Mouse (Mus musculus) megakaryocyte-erythroid progenitor cell, adult 5-6 weeks (primary cell): ENCODE measurements around the gene Ugt1a6a. TPM values are rescaled to one million over a fixed set of nuclear protein-coding genes. Genes with fewer than 3 reads are reported as not detected.
"Not testable (repeated sequence)": the region's sequence is repeated elsewhere in the genome, so short reads cannot be mapped to it uniquely, and the experiment has no call there.

Source experiments
- ATAC-seq: replicated peaks from 2 replicates; pipeline ENCODE4 v1.8.0; 2016; ENCODE audit warnings: mild to moderate bottlenecking, inconsistent platforms; ENCODE audit not compliant: severe bottlenecking, poor library complexity, low FRiP score, low TSS enrichment
- total RNA-seq, 2 experiments: library from RNA; stranded (forward) in 1 of 2; stranded (reverse) in 1 of 2; fragments of 200-1000, 215-1000 nt in 1 of 2; fragments of >200 nt in 1 of 2; fragmentation: Nextera tagmentation in 1 of 2; gene quantifications; 2 replicates each; pipeline ENCODE4 v1.2.3; 2014 to 2017

Ugt1a6a gene
- total RNA-seq, 2 experiments from 2014 or later = not detected

DNA sequence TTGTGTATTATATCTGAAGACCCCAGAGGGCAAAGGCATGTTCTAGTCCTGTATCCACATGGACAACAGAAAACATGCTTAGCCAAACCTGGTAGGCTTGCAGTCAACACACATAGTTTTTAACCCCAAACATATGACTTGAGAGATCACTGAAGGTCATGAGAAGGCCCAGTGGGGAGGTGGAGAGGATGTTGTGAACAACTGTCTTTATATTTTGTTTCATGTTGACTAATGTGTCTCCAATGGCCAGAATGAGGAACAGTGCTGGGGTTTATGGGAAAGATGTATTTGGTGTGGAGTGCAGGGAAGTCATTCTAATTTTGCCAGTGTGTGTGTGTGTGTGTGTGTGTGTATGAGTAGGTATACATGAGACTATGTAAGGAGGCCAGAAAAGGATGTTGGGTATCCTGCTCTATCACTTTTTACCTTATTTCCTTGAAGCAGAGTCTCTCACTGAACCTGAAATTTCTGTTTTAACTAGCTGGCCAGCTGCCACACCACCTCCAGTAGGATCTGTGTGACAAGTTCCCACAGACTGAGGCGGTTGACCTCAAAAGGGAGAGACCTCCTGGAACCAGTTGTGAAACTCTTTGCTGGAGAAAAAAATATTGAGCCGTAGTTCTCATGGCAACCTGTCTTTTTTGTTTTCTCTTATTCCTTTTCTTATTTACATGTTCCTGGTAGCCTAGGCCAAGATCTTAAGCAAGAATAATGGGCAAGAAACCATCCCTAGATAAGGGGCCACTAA lies 89.6 kb downstream of the Ugt1a6a start:
- ATAC-seq = no peak

DNA sequence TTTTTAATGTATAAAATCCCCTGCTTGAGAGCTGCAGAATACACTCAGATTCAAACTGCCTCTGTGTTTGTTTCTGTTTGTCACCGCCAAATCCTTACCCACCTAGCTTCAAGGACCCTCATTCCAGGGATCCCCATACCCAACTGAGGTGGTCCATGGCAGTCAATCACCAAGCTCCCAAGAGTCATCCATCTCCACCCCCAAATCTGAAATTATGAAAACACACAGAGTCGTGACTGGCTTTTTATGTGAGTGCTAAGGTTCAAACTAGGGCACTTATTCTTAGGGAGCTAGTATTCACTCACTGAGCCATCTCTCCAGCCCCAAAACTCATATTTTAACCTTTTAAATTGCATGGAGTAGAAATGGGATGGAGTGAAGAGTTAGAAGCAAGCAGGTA lies 90.7 kb downstream of the Ugt1a6a start:
- ATAC-seq = not testable (repeated sequence)

DNA sequence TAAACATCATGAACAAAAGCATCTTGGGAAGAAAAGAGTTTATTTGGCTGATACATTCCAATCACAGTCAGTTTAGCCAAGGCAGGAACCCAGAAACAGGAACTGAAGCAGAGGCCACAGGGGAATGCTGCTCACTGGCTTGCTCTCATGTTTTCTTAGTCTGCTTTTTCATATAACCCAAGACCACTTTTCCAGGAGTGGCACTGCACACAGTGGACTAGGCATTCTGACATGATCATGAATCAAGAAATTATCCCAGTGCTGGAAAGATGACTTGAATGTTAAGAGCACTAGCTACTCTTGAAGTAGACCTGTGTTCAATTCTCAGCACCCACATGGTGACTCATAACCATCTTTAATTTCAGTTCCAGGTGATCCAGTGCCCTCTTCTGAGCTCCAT lies 91.1 kb downstream of the Ugt1a6a start:
- no peak for ATAC-seq

DNA sequence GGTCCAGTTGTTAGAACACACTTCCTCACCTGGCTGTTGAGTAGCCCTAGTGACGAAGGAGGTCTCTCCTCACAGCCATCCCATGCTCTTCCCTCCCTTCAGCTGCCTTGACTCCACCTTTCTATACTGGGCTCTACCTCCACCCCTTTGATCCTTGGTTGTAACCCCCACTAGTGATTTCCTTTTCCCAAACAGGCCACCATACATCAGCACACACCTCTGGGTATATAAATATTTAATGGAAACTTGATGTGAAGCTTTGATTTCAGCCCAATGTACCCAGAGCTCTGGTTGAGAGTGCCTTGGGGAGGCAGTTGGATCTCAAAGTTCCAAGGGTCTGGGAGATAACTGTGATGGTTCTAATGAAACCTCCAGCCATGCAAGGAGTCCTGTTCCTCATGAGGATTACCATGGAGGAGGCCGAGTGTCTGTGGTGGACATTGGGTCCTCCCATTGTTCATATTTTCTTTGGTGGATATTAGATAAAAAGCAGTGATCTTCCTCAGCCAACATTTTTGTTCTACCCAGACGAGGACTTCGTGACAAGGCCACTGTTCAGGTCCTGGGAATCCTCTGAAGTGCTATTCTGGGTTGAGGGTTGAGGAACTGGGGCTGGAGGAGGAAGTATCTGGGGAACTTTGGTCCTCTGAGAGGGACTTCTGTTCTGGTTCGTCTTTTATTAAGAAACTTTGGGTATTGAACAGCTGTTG lies 92.2 kb downstream of the Ugt1a6a start, which contains the start of gene Mroh2a:
Gene Mroh2a (plus strand): TSS at position 317 of the 710 bp plus-strand sequence.
- no peak for ATAC-seq

DNA sequence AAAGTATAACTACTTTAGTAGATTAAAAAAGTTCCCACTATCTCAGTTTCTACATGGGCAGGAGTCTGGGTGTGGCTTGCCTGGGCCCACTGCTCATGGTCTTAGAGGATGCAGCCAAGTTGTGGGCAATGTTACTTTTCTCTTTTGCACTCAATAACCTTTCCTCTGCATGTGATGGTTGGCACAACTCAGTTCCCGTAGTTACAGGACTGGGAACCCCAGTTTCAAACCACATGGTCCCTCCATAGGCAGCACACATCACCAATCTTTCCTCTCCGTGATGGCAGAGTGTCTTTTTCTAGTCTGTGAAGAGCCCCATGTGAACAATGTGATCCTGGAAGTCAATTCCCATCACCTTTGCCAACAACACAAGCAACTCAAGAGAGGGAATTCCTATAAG lies 92.9 kb downstream of the Ugt1a6a start:
- no peak for ATAC-seq

DNA sequence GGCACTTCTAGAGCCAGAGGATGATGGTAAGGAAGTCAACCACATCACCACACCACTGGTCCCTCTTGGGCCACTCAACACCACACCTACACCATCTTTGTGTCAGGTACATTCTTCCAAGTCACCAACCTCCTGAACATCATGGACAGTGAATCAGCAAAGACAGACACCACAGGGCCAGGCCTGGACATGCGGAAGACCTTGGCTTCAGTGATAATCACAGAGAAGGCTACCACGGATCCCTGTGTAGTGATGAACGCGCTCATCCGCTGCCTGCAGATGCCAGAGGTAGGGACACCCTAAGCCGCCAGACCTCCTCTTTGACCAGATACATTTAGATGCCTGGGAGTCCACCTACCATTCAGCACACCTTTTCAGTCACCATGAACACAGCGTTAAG lies 93.5 kb downstream of the Ugt1a6a start:
- ATAC-seq = no peak

DNA sequence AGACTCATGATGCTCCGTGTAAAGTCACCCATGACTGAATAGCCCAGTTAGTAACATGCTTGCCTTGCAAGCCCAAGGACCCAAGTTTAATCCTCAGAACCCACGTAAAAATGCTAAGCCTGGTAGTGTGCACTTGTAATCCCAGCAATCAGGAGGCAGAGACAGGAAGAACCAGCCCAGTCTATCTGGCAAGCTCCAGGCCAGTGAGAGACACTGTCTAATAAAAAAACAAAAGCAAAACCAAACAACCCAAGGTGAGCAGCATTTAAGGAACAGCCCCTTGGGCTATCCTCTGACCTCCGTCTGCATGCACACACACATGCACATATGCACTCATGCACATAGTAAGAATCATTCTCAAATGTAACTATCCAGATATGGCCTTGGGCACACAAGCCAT lies 95.0 kb downstream of the Ugt1a6a start:
- no peak for ATAC-seq

DNA sequence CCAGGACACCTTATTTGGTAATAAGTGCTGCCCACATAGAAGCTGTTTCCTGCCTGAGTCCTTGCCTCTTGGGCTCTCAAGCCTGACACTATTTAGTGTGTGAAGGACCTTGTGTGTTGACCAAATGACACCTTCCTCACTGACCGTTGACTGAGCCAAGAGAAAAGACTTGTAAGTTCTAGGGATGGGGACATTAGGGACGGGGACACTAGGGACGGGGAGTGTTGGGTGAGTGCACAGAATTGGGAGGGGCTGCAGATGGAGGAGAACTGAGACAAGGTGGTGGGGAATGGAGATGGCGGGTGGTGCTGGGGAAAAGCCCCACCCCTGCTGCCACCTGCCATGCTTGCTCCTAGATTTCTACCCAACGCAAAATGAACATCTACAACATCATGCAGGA lies 95.4 kb downstream of the Ugt1a6a start:
- ATAC-seq = no peak

DNA sequence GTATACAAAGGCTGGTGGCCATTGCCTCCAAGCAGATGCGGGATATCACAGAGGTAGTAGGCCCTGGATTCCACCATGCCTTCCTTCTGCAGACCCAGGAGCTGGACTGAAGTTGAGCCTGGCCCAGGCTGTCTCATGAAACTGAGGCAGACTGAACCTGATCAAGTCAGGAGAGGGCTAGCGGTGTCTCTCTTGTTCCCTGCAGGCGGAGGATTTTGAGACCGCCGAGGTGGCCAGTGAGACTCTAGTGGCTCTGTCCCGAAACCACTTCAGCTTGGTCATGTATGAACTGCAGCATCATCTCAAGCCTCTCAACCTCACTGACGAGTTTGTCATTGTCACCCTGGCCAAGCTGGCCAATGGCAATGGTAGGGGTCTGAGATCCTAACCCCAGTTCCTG lies 95.8 kb downstream of the Ugt1a6a start:
- no peak for ATAC-seq

DNA sequence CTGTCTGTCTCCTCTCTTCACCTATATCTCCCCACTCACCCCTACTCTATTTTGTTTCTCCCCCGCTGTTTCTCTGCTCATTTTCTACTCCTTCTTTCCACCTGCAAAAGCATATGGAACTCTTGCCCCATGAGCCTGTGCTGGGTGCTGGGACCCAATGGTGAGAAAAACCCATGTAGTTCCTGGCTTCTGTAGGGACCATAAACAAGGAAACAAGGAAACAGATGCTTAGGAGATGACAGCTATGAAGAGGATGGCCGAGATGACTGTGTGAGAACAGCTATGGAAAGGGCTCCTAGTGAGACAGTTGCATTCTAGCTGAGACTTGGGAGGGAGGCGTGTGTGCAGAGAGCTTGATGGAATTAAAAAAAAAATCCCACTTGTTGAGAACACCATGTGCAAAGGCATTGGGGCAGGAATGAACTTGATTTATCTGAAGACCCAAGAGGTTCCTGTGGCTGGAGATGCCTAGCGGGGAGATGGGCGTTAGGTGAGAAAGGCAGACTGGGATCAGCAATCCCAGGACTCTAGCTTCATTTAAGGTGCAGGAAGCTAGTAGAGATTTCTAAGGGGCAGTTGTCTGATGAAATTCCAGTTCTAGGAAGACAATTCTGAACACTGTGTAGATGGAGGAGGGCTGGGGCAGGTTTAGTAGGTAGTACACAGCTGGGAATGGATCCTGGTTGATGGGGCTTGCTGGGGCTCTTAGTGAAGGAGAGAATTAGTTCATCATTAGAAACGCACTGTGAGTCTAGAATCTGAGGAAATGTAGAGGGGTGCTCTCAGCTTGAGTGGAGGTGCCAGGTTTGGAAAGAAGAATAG lies 96.6 kb downstream of the Ugt1a6a start:
- ATAC-seq = no peak

DNA sequence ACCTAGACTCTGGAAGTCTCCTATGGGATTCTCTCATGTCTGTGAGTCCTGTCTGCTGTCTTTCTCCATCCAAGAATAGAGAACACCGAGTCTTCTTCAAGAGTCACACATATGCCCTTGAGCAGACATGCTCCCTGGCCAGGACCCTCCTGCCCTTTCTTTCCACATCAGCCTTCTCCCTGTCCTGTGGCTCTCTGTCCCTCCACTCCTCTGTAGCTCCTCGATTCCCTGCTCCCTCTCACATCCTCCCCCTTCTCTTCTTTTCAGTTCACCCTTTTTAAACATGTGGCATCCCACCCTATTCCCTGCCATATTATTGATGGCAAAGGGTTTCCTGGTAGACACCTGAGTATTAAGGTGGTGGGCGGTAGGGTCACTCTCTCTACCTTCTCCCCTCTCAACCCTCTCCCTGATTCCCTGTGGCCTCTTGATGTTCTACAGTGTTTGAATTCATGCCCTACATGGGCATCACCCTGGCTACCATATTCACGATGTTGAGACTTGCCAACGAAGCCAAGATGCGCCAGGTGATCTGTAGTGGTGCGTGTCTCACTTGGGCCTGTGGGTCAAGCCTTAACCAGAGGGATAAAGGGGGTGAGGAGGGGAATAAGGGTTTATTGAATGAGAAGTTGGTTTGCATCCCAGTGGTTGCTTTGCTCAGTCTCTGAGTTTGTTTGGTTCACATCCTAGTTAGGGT lies 97.3 kb downstream of the Ugt1a6a start:
- ATAC-seq = no peak

DNA sequence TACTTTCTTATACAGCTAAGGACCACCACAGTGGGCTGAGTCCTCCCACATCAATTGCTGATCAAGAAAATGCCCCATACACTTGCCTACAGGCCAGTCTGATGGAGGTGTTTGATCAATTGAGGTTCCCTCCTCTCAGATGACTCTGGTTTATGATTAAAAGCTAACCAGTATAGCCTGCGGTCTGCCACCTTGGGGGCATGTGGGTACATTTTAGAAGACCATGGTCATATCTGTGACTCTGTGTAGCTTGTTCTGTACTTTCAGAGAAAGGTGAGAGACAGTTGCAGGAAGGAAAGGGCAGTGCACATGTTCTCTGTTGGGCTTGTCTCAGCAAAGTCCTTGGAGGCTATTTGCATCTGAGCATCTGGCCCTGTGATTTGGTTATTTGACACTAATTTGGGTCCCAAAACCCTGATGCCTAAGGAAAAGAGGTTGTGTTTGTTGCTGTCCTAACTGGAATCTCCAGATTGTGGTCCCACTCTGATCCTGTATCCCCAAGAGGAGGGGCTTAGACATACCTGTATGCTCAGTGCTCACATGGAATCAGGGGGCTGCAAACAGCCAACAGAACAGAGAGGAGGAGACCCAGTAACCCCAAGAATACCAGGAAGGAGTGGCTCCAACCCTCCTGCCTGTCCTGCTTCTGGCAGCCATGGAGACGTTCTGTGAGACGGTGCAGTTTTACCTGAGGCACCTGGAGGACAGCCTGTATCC lies 98.2 kb downstream of the Ugt1a6a start:
- ATAC-seq = no peak

DNA sequence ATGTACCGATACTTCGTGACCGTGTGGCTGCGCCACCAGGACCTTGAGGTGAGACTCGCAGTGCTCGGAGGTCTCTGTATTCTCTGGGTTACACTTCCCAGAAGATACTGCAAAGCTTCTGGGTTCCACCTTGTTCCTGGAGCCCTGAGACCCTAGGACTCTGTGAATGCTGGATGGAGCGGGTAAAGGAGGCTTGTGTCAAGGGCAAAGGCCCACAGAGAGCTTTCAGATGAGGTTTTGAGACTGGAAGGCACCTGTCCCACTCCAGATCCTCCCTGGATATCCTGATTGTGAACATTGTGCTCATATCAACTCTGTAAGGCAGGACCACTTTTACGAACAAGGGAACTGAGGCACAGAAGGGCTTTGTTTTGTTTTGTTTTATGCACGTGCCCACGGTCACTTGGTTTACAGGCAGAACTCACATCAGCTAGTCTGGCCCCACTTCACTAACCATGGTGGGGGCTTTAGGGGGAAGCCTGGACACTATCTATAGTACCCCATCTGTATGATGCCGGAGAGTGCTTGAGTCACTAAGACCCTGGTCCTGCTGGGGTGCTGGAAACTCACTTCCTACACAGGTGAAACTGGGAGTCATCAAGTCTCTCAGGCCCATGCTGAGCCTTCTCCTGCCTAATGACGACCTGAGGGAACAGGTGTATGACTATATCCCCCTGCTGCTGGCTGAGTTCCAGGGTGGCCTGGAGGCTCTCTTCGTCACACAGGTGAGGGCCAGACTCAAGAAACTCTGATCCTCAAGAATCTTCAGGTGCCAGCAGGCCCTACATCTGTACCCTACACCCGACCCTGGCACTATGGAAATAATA lies 99.0 kb downstream of the Ugt1a6a start:
- ATAC-seq = no peak

DNA sequence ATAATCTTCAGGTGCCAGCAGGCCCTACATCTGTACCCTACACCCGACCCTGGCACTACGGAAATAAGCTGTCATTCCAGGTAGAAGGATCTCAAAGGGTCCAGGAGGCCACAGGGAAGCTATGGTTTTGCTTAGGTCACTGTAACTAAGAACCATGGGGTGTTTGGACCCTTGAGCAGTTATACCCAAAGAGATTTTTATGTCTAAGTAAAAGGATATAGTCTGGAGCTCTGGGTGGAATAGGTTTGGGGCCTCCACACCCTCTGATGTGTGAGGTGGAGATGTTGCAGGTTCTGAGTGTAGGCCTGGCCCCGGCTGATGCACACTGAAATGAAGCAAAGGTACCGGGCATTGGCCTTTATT lies 99.6 kb downstream of the Ugt1a6a start:
- no peak for ATAC-seq

DNA sequence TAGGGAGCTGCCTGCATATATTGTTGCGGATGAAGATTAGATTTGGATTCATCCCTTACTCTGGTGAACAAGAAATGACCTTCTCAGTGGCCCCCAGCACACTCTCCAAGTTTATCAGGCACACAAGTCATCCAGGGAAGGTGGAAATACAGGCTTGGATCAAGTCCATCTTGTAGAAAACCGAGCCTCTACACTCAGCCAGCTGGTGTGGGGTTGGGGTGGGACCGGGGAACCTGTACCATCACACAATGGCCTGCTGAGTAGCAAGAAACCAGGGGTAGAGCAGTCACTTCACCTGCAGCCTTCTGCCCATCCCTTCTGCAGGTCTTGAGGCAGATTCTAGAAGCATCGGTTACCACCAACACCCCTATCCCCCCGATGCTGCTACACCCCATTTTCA lies 100.0 kb downstream of the Ugt1a6a start:
- ATAC-seq = no peak

DNA sequence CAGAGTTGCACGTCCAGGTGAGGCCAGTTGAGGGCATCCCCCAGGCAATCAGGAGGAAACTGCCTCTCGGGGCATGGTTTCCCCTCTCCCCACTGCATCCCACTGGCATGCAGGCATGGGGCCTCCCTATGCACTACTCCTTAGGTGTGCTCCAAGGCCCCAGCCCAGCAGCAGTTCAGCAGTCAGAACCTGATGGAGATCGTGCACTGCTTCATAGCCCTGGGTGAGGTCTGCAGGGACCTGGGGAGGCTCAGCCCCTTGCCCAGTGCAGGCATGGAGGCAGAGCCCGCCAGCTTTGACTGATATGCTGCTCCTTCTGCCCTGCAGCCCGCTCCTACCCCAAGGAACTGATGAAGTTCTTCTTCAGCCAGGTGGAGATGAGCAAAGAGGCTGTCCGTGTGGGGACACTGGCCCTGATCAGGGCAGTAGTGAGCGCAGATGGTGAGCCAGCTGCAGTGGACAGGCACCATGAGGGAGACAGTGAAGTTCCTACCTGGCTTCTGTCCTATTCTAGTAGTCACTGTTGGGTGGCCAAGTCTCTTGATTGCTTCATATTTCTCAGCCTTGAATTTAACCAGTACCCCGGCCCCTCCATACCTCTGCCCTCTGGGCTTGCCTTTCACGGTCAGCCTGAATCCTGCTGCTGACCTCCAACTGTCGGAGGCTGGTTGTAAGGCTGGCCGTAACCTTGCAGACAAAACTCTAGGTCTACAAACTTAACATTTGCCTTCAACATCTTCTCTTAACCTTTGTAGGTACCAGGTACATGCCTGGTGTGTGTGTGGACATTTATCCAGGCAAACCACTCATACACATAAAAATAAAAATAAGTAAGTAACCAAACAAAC lies 100.7 kb downstream of the Ugt1a6a start:
- no peak for ATAC-seq

DNA sequence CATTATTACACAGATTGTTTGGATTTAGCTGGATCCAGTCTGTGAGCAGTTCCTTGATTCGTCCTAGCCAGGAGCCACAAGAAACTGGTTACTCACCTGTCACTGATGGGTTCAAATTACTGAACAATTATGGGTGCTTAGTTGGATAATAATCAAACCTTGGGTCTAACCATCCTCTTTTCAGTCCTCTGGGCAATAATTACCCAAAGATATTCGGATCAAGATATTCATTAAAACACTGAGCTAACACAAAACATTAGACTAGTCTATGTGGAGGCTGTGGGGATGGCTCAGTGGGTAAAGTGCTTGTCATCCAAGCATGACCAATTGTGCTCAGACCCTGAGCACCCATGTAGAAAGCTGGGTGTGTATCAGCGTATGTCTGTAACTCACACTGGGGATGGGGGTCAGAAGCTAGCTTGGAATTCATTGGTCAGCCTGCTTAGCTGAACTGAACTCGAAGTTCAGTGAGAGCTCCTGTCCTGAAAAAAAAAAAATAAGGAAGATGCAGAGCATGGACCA lies 101.3 kb downstream of the Ugt1a6a start:
- no peak for ATAC-seq
